14 mouse cellular contexts compared by ENCODE assay signal in the genomic region with DNA sequence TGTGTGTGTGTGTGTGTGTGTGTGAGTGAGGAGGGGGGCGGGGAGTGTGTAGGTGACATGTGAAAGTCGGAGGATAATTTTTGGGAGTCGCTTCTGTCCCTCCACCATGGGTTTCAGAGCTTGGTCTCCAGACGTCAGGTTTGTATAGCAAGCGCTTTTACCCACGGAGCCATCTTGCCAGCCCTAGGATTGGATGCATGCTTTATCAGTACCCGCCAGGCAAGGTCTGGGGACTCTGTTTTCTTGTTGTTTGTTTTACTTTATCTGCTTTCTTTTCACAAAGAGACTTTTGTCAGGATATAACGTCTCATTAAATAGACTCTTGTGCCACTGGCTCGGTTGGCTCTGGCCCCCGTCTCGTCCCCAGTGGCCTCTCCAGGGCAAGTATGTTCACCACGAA.
"Had no signal": no experiment of that assay in that cellular context is flagged by ENCODE, and none has a peak within 500 bp of the region (broad histone marks: within the 10 kb centered on the region; RNA-seq: fewer than 3 reads in every experiment).

No protein-coding gene starts in this region.

- H3K36me3 ChIP-seq: kidney, embryonic 15.5 days; limb, embryonic 12.5 days; midbrain, embryonic 10.5 days had no signal

- H3K4me2 ChIP-seq: kidney, embryonic 15.5 days; limb, embryonic 12.5 days; lung, embryonic 14.5 days; neural tube, embryonic 15.5 days had no signal

- H3K27ac ChIP-seq: limb, embryonic 12.5 days; midbrain, embryonic 10.5 days; neural tube, embryonic 15.5 days; stomach, postnatal 0 days had no signal

- H3K9ac ChIP-seq: kidney, embryonic 15.5 days; limb, embryonic 12.5 days; lung, embryonic 14.5 days; neural tube, embryonic 15.5 days had no signal

- H3K4me3 ChIP-seq: kidney, embryonic 15.5 days; limb, embryonic 12.5 days; midbrain, embryonic 10.5 days; myocyte; neural tube, embryonic 15.5 days had no signal

- H3K27me3 ChIP-seq: kidney, embryonic 15.5 days; limb, embryonic 12.5 days; neural tube, embryonic 15.5 days had no signal

- ATAC-seq: intestine, embryonic 16.5 days had no signal

- DNase-seq: kidney, adult 2 months; kidney, postnatal 25 days; layer of hippocampus, postnatal 36 days; lung, embryonic 14.5 days; lung, postnatal 14 days; midbrain, embryonic 14.5 days; thymus, postnatal 4 days had no signal

- H3K9me3 ChIP-seq: kidney, embryonic 15.5 days; limb, embryonic 12.5 days; midbrain, embryonic 10.5 days; neural tube, embryonic 15.5 days had no signal
